Mouse (Mus musculus): ENCODE measurements around the gene Kif22.

The Kif22 gene

DNA sequence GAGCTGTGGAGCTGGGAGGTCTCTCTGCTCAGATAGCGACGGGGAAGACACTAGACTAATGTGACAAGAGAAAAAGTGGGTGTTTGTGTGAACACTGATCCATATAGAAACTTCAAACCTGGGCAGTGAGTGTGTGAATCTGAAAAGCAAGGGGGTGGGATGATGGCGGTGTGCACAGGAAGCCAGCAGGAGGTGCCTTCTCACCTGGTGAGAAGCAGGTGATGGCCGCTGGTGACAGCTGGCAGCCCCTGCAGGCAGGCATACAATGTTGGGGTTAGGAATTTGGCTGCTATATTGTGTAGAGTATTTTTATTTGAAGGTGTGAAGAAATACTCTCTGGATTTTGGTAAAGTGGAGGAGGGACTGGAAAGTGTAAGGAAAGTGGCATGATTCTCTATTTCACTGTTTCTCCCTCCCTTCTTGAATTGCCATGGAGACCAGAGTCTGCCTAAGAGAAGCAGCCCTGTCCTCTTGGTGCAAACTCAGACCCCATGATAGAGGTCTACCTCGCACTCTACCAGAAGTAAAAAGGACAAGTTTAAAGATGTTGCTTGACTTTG is 12.8 kb upstream of the Kif22 start:
- in situ Hi-C loops (cut with MboI; ENCODE audit: unreplicated experiment in 2 of 2), result no loop called here

DNA sequence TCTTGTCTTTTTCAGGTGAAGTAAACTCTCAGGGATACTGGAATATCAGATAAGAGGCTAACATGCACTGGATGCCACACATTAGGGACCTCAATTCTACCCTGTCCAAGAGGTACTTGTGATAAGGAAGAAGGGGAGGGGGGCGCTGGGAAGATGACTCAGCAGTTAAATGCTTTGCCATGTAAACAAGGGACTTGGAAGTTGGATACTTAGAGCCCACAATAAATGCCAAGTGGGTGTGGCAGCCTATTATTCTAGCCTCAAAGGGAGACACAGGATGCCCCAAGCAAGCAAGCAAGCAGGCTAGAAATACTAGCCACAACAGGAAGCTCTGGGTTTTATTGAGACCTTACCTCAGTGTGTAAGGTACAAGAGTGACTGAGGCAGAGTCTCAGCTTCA is 11.0 kb downstream of the Kif22 start:
- in situ Hi-C loops (cut with MboI; ENCODE audit: unreplicated experiment in 2 of 2), result no loop called here

DNA sequence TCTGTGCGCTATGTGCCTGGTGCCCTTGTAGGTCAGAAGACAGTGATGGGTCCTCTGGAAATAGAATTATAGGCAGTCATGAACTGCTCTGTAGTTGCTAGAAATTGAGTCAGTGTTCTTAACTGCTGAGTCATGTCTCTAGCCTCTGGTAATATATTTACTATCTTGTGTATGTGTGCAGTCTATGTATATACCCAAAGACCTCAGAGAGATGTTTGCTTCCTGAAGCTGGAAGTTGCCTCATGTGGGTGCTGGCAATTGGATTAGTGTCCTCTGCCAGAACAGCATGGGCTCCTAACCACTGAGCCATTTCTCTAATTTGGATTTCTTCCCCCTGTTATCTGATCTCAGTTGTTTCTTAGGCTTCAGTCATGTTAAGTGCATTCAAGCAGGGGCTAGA is 12.1 kb downstream of the Kif22 start:
- in situ Hi-C loops (cut with MboI; ENCODE audit: unreplicated experiment in 2 of 2), result no loop called here

DNA sequence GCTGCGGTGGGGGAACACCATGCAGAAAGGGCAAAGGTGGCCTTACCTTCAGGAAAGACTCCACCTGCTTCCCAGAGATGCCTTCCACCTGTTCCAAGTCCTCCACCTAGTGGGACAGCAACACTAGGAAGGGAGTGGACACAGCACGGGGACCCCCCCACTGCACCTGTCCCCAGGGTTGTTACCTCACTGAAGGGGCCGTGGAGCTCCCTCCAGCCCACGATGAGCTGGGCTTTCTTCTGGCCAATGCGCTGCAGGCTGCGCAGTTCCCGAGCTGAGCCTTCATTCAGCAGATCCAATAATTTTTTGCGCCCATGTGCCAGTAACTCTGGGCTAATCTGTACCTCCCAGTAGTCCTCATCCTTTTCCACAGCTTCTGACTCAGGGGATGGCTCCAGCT is 14.4 kb downstream of the Kif22 start:
- in situ Hi-C loops (cut with MboI; ENCODE audit: unreplicated experiment in 2 of 2), result loop anchor here in 1 of 2 experiments (10.0 kb wide), 1 partner anchor 197 kb away; no protein-coding TSS in a partner anchor

DNA sequence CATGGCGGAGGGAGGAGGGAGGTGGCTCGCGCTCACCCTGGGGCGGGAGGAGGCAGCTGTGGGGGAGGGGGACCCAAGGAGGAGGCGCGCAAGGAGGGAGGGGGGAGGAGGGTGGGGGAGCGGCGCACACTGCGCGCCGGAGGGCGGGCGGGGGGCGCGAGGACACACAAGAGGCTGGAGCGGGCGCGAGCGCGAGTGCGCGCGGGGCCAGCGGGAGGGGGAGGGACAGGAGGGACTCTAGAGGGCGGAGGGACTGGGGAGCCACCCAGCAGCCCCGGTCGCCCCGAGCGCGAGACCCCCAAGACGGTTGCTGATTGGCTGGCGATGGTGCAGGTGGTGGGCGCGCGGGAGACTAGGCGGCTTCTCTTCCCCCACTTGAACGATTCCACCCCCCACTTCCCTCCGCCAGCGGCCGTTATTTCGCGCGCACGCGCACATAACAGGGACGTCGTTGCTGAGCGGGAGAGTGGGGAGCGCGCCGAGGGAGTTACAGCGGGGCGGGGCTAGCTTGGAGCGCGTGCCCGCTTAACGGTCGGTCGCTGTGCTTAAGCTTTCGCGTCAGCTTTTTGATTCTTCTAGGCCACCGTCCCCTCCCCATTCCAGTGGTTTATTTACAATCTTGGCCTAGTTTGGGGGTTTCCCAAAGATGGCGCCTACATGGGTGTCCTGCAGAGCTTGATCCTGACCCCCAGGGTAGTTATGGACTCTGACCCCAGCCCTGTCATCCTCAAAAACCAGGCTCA is 15.1 kb downstream of the Kif22 start, which contains the start of gene Maz:
Gene Maz (minus strand): TSS at position 54 of the 743 bp plus-strand sequence.
- in situ Hi-C loops (cut with MboI; ENCODE audit: unreplicated experiment in 2 of 2), result loop anchor here in 1 of 2 experiments (10.0 kb wide), 1 partner anchor 198 kb away; no protein-coding TSS in a partner anchor

DNA sequence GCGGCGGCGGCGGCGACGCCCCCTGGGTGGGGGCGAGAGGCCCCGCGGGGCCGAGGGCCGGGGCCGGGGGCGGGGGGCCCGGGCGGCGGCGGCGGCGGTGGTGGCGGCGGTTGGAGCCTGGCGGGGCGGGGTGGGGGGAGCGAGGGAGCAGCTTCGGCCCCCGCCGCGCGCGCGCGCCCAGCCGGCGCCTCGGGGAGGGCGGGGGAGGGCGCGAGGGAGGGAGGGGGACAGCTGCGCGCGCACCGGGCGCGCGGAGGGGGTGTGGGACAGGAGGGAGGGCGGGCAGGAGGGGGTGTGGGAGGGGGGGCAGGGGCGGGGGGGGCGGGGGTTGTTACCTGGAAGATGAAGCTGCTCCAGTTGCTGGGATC is 15.7 kb downstream of the Kif22 start:
- in situ Hi-C loops (cut with MboI; ENCODE audit: unreplicated experiment in 2 of 2), result loop anchor here in 1 of 2 experiments (10.0 kb wide), 1 partner anchor 198 kb away; no protein-coding TSS in a partner anchor

DNA sequence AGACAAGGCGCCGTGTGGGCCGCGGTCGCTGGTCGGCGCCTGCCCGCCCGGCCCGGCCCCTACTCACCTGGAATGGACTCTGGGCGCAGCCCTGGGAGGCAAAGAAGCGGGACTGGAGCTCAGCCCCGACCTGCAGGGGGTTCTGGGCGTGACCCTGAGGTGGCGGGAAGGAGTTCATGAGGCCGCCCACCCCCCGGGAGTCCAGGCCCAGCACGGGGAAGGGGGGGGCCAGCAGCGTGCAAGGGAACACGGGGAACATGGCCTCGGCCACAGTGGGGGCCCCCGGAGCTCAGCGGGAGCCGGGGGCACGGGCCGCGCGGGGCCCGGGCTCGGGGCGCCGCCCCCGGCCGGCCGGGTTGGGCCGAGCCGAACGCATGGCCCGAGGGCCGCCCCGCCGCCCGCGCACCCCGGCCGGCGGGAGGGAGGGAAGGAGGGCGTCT is 16.1 kb downstream of the Kif22 start:
- in situ Hi-C loops (cut with MboI; ENCODE audit: unreplicated experiment in 2 of 2), result loop anchor here in 1 of 2 experiments (10.0 kb wide), 1 partner anchor 199 kb away; no protein-coding TSS in a partner anchor

DNA sequence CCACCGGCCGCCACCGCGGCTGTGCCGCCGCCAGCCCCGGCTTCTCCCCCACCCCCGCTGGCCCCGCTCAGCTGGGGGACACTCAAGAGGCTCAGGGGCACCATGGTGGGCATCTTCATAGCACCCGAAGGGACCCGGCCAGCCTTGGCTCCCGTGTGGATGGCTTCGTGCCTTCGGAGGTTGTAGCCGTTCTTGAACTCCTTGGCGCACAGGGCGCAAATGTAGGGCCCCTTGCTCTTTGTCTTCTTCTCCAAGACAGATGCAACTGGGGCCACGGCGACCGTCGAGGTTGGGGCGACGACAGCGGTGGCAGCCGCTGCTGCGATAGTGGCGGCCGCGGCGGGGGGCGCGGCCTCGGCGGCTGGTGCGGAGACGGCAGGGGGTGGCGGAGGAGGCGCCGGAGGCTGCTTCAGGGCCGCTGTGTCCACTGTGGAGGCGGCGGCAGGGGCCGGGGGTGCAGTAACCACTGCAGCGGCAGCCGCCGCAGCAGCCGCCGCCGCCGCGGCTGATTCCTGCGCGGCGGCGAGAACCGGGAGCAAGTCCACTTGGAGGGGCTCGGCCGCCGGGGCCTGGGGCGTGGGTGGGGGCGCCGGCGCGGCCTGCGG is 16.6 kb downstream of the Kif22 start:
- in situ Hi-C loops (cut with MboI; ENCODE audit: unreplicated experiment in 2 of 2), result loop anchor here in 1 of 2 experiments (10.0 kb wide), 1 partner anchor 199 kb away; no protein-coding TSS in a partner anchor

DNA sequence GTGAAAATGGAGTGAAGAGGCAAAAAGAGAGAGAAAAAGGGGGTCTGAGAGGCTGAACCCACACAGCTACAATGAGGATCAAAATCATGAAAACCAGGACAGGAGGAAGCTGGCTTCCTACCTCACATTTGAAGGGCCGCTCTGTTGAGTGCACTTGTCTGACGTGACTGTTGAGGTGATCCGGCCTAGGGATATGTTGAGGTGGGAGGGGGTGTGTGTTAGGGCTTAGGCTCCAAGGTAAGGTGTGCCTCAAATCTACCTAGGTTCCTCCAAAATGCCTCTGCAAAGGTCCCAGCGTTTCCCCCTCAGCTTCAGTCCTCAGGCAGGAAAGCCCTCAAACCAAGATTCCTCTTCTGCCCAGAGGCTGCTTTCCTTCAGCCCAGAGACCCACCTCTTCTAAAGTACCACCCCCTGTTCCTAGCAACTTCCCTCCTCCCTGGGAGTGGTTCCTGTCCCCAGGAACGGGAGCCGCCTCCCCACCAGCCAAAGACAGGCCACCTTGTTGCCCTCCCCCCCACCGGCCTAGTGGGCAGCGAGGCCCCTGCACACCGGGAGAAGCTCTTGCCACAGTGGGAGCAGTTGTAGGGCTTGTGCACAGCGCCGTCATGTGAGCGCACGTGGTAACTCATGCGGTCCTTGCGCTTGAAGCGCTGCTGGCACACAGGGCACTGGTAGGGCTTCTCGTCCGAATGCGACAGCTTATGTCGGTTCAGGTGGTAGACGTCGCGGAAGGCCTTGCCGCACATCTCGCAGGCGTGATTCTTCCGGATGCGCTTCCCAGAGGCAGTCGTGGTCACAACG is 17.3 kb downstream of the Kif22 start:
- in situ Hi-C loops (cut with MboI; ENCODE audit: unreplicated experiment in 2 of 2), result loop anchor here (5.0 to 10.0 kb wide), 2 partner anchors 72 to 200 kb away; no protein-coding TSS in a partner anchor

DNA sequence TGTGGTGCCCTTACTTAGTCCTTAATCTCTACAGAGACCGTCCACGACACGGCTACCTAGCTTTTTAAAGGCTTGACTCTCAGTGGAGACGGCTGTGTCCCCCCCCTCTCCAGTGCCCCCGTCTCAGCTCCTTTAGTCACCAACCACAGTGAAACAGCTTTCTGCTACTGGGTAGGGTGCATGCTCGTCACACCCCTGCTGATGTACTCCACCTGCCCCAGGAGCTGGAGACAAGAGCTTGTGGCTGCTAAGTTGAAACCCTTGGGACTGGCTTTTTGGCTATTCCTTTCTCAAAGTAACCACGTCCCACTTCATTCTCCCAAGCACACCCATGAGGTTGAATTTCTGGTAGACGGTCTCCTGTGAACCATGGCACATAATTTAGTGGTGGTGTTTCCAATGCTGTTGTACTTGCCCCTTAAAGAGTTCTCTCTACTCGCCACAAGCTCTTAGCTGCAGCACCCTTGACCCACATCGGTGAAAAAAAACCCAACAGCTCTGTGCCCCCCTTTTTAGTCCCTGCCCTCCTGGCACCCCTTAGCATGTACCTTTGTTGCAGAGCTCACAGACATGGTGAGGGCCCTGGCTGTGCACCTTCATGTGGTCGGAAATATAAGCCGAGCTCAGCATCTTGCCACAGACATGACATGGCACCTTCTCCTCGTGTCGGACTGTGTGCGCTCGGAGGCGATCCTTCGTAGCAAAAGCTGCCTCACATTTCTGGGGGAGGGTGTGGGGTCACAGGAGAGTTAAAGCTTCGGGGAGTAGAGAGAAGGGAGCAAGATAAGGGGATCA is 18.2 kb downstream of the Kif22 start:
- in situ Hi-C loops (cut with MboI; ENCODE audit: unreplicated experiment in 2 of 2), result loop anchor here (5.0 to 10.0 kb wide), 2 partner anchors 73 to 201 kb away; no protein-coding TSS in a partner anchor

DNA sequence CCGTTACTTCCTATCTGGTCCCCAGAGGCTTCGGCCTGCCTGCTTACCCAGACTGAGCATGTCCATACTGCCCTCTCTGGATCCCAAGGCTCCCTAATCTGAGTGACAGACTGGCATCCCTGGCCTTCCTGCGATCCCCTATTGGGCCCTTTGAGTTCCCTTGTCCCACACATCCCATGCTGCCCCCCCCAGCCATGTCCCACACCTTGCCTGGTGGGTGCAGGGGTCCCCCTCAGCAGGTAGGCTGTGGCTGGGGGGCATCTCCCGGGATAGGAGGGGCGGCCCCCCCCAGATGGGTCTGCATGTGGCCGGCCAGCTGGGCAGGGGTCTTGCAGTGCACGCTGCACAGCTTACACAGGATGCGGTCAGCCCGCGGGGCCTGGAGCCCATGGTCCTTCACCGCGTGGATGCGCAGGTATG is 19.0 kb downstream of the Kif22 start:
- in situ Hi-C loops (cut with MboI; ENCODE audit: unreplicated experiment in 2 of 2), result loop anchor here (5.0 to 10.0 kb wide), 2 partner anchors 74 to 202 kb away; no protein-coding TSS in a partner anchor

DNA sequence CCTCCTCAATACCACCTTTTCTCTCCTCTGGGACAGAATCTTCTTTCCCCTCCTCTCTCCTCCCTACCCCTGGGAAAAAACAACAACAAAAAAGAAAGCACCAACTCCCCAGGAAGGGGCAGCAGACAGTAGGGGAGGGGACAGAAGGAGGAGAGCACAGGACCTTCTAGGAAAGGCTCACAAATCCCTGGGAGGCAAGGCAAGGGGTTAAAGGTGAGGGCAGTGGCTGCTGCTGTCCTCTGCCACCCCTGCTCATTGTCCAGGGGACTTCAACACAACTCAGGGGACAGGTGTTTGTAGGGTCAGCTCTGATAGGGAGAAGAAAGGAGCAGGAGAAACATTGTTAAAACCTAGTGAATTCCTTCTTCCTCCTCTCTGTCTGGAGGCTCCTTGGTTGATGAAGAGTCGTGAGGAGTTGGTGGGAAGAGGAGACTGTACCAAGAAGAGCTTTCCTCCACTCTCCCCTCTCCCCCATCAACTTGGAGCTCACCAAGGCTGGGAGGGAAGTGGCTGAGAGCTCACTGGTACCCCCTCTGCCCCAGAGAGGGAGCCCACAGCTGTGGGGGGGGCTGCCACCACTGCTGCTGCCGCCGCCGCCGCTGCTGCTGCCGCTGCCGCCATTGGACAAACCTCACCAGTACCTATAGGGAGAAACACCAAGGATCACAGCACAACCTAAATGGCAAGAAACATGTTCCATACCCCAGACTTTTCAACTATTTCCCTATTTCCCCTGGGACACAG is 19.6 kb downstream of the Kif22 start:
- in situ Hi-C loops (cut with MboI; ENCODE audit: unreplicated experiment in 2 of 2), result loop anchor here (5.0 to 10.0 kb wide), 2 partner anchors 75 to 202 kb away; no protein-coding TSS in a partner anchor

DNA sequence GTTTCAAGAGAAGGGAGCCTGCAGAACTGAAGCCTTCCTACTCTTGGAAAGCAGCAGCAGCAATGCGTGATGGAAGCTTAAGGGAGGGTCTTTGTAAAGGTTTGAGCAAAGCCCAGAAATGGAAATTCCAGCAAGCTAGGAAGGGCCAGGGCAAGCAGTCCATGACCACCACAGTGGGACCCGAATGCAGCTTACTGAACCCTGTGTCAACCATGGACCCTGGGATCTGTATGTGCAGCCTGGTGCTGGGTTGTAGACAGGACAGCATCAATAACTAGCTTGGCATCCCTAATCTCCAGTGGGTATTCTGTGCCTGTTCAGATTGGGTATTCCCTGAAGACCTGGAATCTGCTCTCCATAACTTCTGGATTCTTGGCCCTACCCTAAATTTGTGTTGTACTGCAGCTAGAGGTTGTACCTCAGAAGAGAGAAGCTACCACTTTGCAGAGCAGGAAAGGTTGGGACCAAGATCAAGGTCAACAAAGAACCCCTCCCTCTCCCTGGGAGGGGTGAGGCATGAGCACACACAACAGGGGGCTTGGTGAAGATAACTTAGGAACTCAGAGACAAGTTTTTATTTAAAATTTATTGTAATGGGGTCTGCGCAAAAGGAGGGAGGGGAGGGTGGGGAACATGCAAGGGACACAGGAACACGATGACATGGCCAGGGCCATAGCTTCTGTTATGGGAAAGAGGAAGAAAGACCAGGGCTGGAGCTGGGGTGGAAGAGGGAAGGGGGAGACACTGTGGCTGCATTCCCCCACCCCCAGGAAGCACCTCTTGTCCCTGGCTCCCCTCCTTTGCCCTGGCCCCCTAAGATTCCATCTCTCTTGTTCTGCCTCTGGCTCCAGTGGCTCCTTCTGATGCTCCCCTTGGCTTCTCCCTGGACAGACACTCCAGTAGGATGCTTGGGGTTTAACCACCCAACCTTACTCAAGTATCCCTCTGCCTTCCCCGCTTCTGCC is 20.4 kb downstream of the Kif22 start:
- in situ Hi-C loops (cut with MboI; ENCODE audit: unreplicated experiment in 2 of 2), result loop anchor here (5.0 to 10.0 kb wide), 2 partner anchors 75 to 203 kb away; no protein-coding TSS in a partner anchor

DNA sequence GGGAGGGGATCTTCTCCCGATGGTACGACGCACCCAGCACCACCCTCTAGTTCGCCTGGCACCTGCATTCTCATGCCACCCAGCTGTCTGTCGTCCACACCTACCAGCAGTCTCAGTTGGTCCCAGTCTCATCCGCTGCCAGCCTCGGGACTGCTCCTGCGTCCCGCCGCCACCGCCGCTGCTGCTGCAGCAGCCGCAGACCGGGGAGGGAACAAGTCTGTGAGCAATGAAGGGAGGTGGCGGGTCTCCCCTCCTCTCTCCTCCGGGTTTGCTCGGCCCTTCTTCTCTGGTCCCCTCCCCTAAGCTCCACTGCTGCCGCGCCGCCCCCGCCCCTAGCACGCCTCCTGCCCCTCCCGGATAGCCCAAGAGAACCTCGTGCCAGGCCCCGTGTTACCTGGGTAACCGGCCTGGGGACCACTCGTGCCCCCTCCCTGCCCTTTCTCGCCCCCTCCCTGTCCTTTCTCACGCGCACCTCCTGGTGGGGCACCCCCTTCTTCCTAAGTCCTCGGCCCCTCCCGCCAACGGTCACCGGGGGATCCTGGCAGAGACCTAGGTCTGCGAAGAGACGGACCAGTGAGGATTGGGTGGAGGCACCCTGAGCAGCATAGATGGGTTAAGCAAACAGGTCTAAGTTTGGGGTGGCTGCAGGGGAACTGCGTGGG is 21.2 kb downstream of the Kif22 start, which contains the start of the genes Gm42742 and Prrt2:
Gene Gm42742 (minus strand): TSS at position 197 of the 662 bp plus-strand sequence.
Gene Prrt2 (minus strand): TSS at position 311 of the 662 bp plus-strand sequence.
- in situ Hi-C loops (cut with MboI; ENCODE audit: unreplicated experiment in 2 of 2), result loop anchor here (5.0 to 10.0 kb wide), 2 partner anchors 76 to 204 kb away; no protein-coding TSS in a partner anchor

DNA sequence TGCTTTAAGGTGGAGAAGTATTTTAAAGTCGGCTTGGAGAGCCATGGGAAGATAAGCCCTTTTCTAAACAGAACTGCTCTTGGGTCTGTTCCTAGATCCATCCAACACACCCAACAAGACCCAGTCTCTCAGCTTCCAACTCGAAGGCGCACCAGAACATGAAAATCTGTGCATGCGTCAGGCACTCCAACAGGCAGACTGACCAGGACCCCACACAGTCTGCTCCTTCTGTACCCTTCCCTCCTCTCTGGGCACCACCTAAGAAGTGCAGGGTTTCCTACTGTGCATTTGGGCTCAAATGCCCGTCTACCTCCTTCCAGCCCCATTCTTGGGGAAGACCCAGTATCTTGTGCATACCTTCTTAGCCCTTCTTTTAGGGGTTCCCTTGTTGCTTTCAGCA is 21.8 kb downstream of the Kif22 start:
- in situ Hi-C loops (cut with MboI; ENCODE audit: unreplicated experiment in 2 of 2), result loop anchor here (5.0 to 10.0 kb wide), 2 partner anchors 77 to 204 kb away; no protein-coding TSS in a partner anchor

DNA sequence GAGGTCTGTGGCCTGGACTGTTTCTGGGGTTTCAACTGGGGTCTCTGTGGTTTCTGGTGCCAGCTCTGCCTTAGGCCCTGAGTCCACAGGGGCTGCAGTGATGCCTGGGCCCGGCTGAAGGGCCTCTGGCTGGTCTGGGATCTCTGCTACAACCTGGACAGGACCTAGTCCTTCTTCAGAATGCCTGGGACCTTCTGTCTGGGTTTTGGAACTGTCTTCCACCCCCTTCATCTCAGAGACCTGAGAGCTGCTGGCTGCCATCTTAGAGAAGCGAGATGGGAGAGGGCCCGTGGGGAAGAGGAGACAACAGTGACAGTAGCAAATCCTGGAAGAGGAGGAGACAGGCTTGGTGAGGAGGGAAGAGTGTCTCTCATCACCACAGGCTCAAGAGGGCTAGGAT is 22.2 kb downstream of the Kif22 start:
- in situ Hi-C loops (cut with MboI; ENCODE audit: unreplicated experiment in 2 of 2), result loop anchor here (5.0 to 10.0 kb wide), 2 partner anchors 77 to 205 kb away; no protein-coding TSS in a partner anchor

Measured in v-Abl transformed pro-B cells (cell line).